Mouse (Mus musculus) small intestine, adult 2 months (tissue): ENCODE results near the gene Tctn1.

Experiments
- CTCF ChIP-seq: fragments of 200-500 bp; IDR thresholded peaks from 2 replicates; pipeline ENCODE4 v1.5.1; 2012; ENCODE audit warnings: low read depth, mild to moderate bottlenecking, control low read depth, inconsistent platforms, low read length, moderate library complexity, mixed read lengths; ENCODE audit not compliant: insufficient replicate concordance, insufficient read length; ENCODE audit errors: extremely low read depth
- POLR2A ChIP-seq: fragments of 200-500 bp; IDR thresholded peaks from 2 replicates; pipeline ENCODE4 v1.6.1; 2012; ENCODE audit warnings: low read depth, mild to moderate bottlenecking, control low read depth, inconsistent platforms, low read length, moderate library complexity

- TF ChIP-seq CTCF, result no peak
- no peak for TF ChIP-seq POLR2A
Measured at GRCm38 (mm10) chr5:122258027-122258741, 6.1 kb downstream of the Tctn1 start.
